ENCODE assay signal across 8 mouse cellular contexts in genomic region chr14:76466641-76467323, GRCm38 (mm10). TPM values are rescaled to one million over a fixed set of nuclear protein-coding genes. Genes with fewer than 3 reads are reported as not detected.
A peak's percentile ranks its signal among the peaks of the same experiment; 100 is the strongest.
DNase-seq lines count a peak whose midpoint lies in the region; ATAC-seq lines count a peak whose summit lies in the region.

No protein-coding gene starts in this region.

- no peaks in the 10 kb centered on the region for H3K27me3 ChIP-seq in hindbrain, embryonic 12.5 days

- H3K27ac ChIP-seq in hindbrain, embryonic 12.5 days = no peak overlapping the region

- peaks cover 18% of the 10 kb centered on the region for H3K4me1 ChIP-seq in hindbrain, embryonic 12.5 days

- peak overlapping the region; percentile 29; the same call in 1 of the 2 replicates for H3K9ac ChIP-seq in hindbrain, embryonic 12.5 days

- WGBS in hindbrain, embryonic 12.5 days = 26% methylated on average over 18 of the region's 18 CpGs

- no peak overlapping the region for H3K4me3 ChIP-seq in hindbrain, embryonic 12.5 days

- no peaks in the 10 kb centered on the region for H3K9me3 ChIP-seq in hindbrain, embryonic 12.5 days (replicated peaks)

- ATAC-seq in hindbrain, embryonic 12.5 days (ENCODE audit: low FRiP score) = peak; percentile 83

- H3K36me3 ChIP-seq in hindbrain, embryonic 12.5 days = peaks cover 4% of the 10 kb centered on the region; the same call in 1 of the 2 replicates

- DNase-seq in Muller cell, postnatal 12 days (ENCODE audit: inconsistent ontology term) = peak; percentile 34
- peak; percentile 71 for DNase-seq in cerebellum, adult 8-10 months
- DNase-seq in frontal cortex, postnatal 14 days (ENCODE audit: low spot score in 2 of 2) = peak; percentile 29 to 69
- DNase-seq in layer of hippocampus, postnatal 25 days (ENCODE audit: extremely low spot score in 1 of 2, low spot score in 1 of 2) = peak; percentile 62 to 89
- DNase-seq in lung, postnatal 4 days = peak; percentile 82 to 87
- DNase-seq in right cerebral cortex, adult 2 months (ENCODE audit: low spot score in 2 of 2) = peak; percentile 66 to 74
- peak; percentile 70 for DNase-seq in urinary bladder, postnatal 25 days (ENCODE audit: low spot score)

- no peak overlapping the region for H3K4me2 ChIP-seq in hindbrain, embryonic 12.5 days (replicated peaks)

RNA-seq across cellular contexts. Expression of gene Tsc22d1, which starts 52.0 kb away (rescaled TPM):
- polyA plus RNA-seq in hindbrain, embryonic 12.5 days (2016; fragmentation: Nextera tagmentation; extraction: Ambion mirVana) = 458 and 517 TPM in 2 replicates
- 100 to 1,000 TPM; 493 to 570 TPM for total RNA-seq in layer of hippocampus, postnatal 25 days (2021)

Comparison
In these comparisons a context has a peak if more than half of its experiments do, and no peak if none do; other contexts are left out.
1. DNase-seq: peak in every context shown above with its lines; median percentile 84 in lung, postnatal 4 days; 76 in layer of hippocampus, postnatal 25 days; 71 in cerebellum, adult 8-10 months; 70 in right cerebral cortex, adult 2 months; 70 in urinary bladder, postnatal 25 days; 49 in frontal cortex, postnatal 14 days; 34 in Muller cell, postnatal 12 days.